Mouse (Mus musculus) megakaryocyte-erythroid progenitor cell, adult 5 weeks (primary cell): ENCODE data around the gene H2-Q10. TPM values are rescaled to one million over a fixed set of nuclear protein-coding genes. Genes with fewer than 3 reads are reported as not detected.

Experiments
- polyA plus RNA-seq: library from polyadenylated mRNA; stranded (reverse); fragments of >175 nt; gene quantifications from 2 replicates; pipeline ENCODE4 v1.2.3, GENCODE M21; 2012

Gene H2-Q10
- 2.5 and 3.2 TPM in 2 replicates for polyA plus RNA-seq

DNA sequence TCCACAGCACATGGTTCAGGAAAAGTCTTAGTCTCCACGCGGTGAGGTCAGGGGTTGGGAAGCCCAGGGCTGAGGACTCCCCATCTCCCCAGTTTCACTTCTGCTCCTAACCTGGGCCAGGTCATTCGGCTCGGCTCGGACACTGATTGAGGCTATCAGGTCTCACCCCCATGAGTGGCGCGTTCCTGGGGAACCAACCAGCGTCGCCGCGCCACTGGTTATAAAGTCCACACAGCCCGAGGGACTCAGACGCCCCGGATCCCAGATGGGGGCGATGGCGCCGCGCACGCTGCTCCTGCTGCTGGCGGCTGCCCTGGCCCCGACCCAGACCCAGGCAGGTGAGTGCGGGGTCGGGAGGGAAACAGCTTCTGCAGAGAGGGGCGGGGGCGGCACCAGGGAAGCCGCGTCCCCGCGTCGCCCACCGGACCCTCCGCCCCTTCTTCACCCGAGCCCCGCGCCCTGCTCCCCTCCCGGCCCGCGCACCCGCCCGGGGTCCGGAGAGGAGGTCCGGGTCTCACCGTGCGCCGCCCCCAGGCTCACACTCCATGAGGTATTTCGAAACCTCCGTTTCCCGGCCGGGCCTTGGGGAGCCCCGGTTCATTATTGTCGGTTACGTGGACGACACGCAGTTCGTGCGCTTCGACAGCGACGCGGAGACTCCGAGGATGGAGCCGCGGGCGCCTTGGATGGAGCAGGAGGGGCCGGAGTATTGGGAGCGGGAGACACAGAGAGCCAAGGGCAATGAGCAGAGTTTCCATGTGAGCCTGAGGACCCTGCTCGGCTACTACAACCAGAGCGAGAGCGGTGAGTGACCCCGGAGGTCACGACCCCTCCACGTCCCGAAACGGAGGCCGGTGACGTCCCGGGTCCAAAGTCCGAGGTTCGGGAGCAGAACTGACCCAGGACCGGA is at the start of gene H2-Q10:
TSS of gene H2-Q10 (plus strand) at position 248 of the 910 bp plus-strand sequence.

DNA sequence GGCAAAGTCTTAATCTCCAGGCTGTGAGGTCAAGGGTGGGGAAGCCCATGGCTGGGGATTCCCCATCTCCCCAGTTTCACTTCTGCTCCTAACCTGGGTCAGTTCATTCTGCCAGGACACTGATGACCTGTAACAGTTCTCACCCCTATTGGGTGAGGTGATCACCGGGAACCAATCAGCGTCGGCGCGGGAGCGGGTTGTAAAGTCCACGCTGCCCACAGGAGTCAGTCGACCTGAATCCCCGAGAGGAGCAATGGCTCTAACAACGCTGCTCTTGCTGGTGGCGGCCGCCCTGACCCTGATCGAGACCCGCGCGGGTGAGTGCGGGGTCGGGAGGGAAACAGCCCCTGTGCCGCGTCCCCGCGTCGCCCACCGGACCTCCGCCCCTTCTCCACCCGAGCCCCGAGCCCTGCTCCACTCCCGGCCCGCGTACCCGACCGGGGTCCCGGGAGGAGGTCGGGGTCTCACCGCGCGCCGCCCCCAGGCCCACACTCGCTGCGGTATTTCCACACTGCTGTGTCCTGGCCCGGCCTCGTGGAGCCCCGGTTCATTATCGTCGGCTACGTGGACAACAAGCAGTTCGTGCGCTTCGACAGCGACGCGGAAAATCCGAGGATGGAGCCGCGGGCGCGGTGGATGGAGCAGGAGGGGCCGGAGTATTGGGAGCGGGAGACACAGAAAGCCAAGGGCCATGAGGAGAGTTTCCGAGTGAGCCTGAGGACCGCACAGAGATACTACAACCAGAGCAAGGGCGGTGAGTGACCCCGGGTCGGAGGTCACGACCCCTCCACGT is 45.1 kb upstream of the H2-Q10 start, which contains the start of gene H2-Q6:
TSS of gene H2-Q6 (plus strand) at position 227 of the 793 bp plus-strand sequence.

DNA sequence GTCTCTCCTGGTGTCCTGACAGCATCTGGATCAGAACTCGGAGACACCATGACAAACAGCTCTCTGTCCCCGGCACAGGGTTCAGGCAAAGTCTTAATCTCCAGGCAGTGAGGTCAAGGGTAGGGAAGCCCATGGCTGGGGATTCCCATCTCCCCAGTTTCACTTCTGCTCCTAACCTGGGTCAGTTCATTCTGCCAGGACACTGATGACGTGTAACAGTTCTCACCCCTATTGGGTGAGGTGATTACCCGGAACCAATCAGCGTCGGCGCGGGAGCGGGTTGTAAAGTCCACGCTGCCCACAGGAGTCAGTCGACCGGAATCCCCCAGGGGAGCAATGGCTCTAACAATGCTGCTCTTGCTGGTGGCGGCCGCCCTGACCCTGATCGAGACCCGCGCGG is 31.0 kb upstream of the H2-Q10 start, which contains the start of gene H2-Q7:
TSS of gene H2-Q7 (plus strand) at position 271 of the 400 bp plus-strand sequence.

DNA sequence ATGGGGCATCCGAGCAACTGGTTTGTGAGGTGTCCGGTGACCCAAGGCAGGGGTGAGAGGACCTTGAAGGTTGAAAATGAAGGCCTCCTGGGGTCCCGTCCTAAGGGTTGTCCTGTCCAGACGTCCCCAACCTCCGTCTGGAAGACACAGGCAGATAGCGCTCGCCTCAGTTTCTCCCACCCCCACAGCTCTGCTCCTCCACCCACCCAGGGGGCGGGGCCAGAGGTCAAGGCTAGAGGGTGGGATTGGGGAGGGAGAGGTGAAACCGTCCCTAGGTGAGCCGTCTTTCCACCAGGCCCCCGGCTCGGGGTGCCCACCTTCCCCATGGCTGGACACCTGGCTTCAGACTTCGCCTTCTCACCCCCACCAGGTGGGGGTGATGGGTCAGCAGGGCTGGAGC is 35.9 kb downstream of the H2-Q10 start, which contains the start of gene Pou5f1:
TSS of gene Pou5f1 (plus strand) at position 243 of the 400 bp plus-strand sequence.

DNA sequence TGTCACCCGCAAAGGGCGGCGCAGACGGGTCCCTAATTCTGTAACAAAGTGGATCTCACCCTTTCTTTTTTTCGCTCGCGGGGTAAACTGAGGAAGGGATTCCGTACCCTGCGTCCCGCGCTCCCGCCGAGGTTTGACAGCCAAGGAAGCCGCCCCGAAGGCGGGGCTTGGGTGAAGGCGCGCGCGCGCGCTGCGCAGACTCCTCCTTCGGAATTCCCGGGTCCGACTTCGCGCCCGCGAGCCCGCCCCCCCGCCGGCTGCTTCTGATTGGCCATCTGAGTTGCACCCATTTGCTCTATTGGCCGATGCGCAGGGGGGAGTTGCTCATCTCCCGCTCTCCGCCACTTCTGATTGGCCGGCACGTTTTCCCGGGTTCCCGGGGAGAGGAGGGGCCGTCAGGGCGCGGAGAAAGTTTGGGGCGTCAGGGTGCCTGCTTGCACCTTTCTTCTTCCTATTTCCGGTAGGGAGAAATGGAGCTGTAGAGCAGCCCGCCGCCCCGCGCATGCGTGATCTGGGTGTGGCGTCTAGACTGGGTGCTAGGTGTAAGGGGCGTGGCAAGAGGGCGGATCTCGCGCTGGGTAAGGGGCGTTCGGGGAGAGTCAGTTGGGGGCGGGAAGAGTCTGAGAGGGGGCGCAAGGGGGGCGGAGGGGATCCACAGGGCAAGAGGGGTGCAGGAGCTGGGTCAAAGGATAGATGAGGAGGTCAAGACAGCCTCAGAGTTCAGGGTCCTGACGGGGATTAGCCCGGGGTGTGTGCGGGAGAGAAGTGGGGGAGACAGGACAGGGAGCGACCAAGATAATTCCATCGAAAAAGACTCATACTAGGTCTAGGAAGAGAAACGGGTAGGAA is 47.0 kb downstream of the H2-Q10 start, which contains the start of the genes Tcf19 and Cchcr1:
TSS of gene Tcf19 (minus strand) at position 173 of the 849 bp plus-strand sequence.
TSS of gene Cchcr1 (plus strand) at position 449 of the 849 bp plus-strand sequence.

Other genes starting within 250 kb of the H2-Q10 start
- gene Gm16181, start 249.3 kb upstream of the H2-Q10 start, polyA plus RNA-seq = not detected in 2 replicates
- gene Atp6v1g2, start 236.4 kb upstream of the H2-Q10 start, polyA plus RNA-seq = 5.5 and 9.2 TPM in 2 replicates
- 42.2 and 43.8 TPM in 2 replicates for gene Nfkbil1, start 234.3 kb upstream of the H2-Q10 start, polyA plus RNA-seq
- 404 and 440 TPM in 2 replicates for gene Ddx39b, start 228.3 kb upstream of the H2-Q10 start, polyA plus RNA-seq
- 854 and 953 TPM in 2 replicates for gene H2-D1, start 207.4 kb upstream of the H2-Q10 start, polyA plus RNA-seq
- not detected in 2 replicates for gene H2-Q1, start 149.7 kb upstream of the H2-Q10 start, polyA plus RNA-seq
- not detected in 2 replicates for gene H2-Q2, start 127.8 kb upstream of the H2-Q10 start, polyA plus RNA-seq
- gene H2-Q4, start 90.5 kb upstream of the H2-Q10 start, polyA plus RNA-seq = 178 and 252 TPM in 2 replicates
- gene H2-Q6, start 45.2 kb upstream of the H2-Q10 start, polyA plus RNA-seq = 207 and 337 TPM in 2 replicates
- 180 and 308 TPM in 2 replicates for gene H2-Q7, start 30.9 kb upstream of the H2-Q10 start, polyA plus RNA-seq
- gene Pou5f1, start 35.9 kb downstream of the H2-Q10 start, polyA plus RNA-seq = not detected in 2 replicates
- 38.9 and 42.3 TPM in 2 replicates for gene Tcf19, start 46.7 kb downstream of the H2-Q10 start, polyA plus RNA-seq
- 14.8 and 25.7 TPM in 2 replicates for gene Cchcr1, start 47.0 kb downstream of the H2-Q10 start, polyA plus RNA-seq
- gene Psors1c2, start 63.1 kb downstream of the H2-Q10 start, polyA plus RNA-seq = 0.57 and 0.73 TPM in 2 replicates
- gene Cdsn, start 82.0 kb downstream of the H2-Q10 start, polyA plus RNA-seq = not detected in 2 replicates
- not detected in 2 replicates for gene 2300002M23Rik, start 97.4 kb downstream of the H2-Q10 start, polyA plus RNA-seq
- gene Sfta2, start 131.5 kb downstream of the H2-Q10 start, polyA plus RNA-seq = not detected in 2 replicates
- not detected in 2 replicates for gene Gm9573, start 156.5 kb downstream of the H2-Q10 start, polyA plus RNA-seq
- not detected in 2 replicates for gene Mucl3, start 173.6 kb downstream of the H2-Q10 start, polyA plus RNA-seq
- 112 TPM in 2 replicates for gene Vars2, start 197.5 kb downstream of the H2-Q10 start, polyA plus RNA-seq
- gene Gtf2h4, start 203.7 kb downstream of the H2-Q10 start, polyA plus RNA-seq = 41.9 and 44.9 TPM in 2 replicates
- 0.49 and 0.79 TPM in 2 replicates for gene Ddr1, start 234.5 kb downstream of the H2-Q10 start, polyA plus RNA-seq